9 mouse cellular contexts compared by ENCODE assay signal in genomic region chr13:18949626-18950200, GRCm38 (mm10).
A peak's percentile ranks its signal among the peaks of the same experiment; 100 is the strongest.
DNase-seq lines count a peak whose midpoint lies in the region; ATAC-seq lines count a peak whose summit lies in the region.
"Had no signal": no experiment of that assay in that cellular context is flagged by ENCODE, and none has a peak within 500 bp of the region (broad histone marks: within the 10 kb centered on the region; RNA-seq: fewer than 3 reads in every experiment).

No protein-coding gene starts in this region.

- ATAC-seq in cerebellum, adult (ENCODE audit: insufficient number of reproducible peaks, low FRiP score, low TSS enrichment), result no peak

- DNase-seq in cerebellum, adult 11 months, result peak; percentile 41
- DNase-seq in right cerebral cortex, postnatal 25 days, result peak; percentile 13
- no peak for DNase-seq in right cerebral cortex, postnatal 4 days
- DNase-seq in kidney, postnatal 36 days, result peak; percentile 54 to 66
- peak; percentile 44 for DNase-seq in retina, postnatal 7 days (ENCODE audit: low read depth, low spot score)
- no peak for DNase-seq in frontal cortex, postnatal 10 days (ENCODE audit: low spot score in 2 of 2)
- no peak for DNase-seq in layer of hippocampus, adult 9-11 months
- DNase-seq: thymus, postnatal 25 days had no signal

Comparison
In these comparisons a context has a peak if more than half of its experiments do, and no peak if none do; other contexts are left out.
1. DNase-seq: peak in cerebellum, adult 11 months (single experiment), right cerebral cortex, postnatal 25 days (single experiment), kidney, postnatal 36 days (2 of 2) and retina, postnatal 7 days (single experiment); none in right cerebral cortex, postnatal 4 days (single experiment), frontal cortex, postnatal 10 days (0 of 2) and layer of hippocampus, adult 9-11 months (single experiment).